10 mouse cellular contexts compared by ENCODE assay signal in genomic region chr11:72155186-72155980, GRCm38 (mm10). TPM values are rescaled to one million over a fixed set of nuclear protein-coding genes. Genes with fewer than 3 reads are reported as not detected.
DNase-seq lines count a peak whose midpoint lies in the region; ATAC-seq lines count a peak whose summit lies in the region.
"Had no signal": no experiment of that assay in that cellular context is flagged by ENCODE, and none has a peak within 500 bp of the region (broad histone marks: within the 10 kb centered on the region; RNA-seq: fewer than 3 reads in every experiment).

No protein-coding gene starts in this region.

- H3K4me1 ChIP-seq in embryonic facial prominence, embryonic 12.5 days: peaks cover 3% of the 10 kb centered on the region; the same call in 1 of the 2 replicates
- H3K4me1 ChIP-seq in embryonic facial prominence, embryonic 10.5 days: peaks cover 11% of the 10 kb centered on the region
- 0 out of 2 replicates have a peak, but pooled peaks cover 5% of the 10 kb centered on the region for H3K4me1 ChIP-seq in intestine, embryonic 16.5 days (ENCODE audit: control insufficient read depth, insufficient read depth, low read length)
- H3K4me1 ChIP-seq in neural tube, embryonic 13.5 days (replicated peaks): peaks cover 4% of the 10 kb centered on the region; the same call in 1 of the 2 replicates

- DNase-seq in embryonic facial prominence, embryonic 10.5 days (ENCODE audit: low spot score): no peak
- DNase-seq in adrenal gland, postnatal 36 days: peak; percentile 57 to 59
- no peak for DNase-seq in urinary bladder, postnatal 10 days (ENCODE audit: low spot score)
- no peak for DNase-seq in kidney, adult 9 months

- 81% methylated on average over 11 of the region's 11 CpGs for WGBS in embryonic facial prominence, embryonic 12.5 days
- 81% methylated on average over 11 of the region's 11 CpGs for WGBS in embryonic facial prominence, embryonic 10.5 days
- WGBS in intestine, embryonic 16.5 days: 63% methylated on average over 11 of the region's 11 CpGs
- WGBS in neural tube, embryonic 13.5 days: 72% methylated on average over 11 of the region's 11 CpGs

- 0 out of 2 replicates have a peak overlapping the region, but pooled peaks have one; percentile 36 for H3K27ac ChIP-seq in embryonic facial prominence, embryonic 12.5 days
- no peak overlapping the region for H3K27ac ChIP-seq in embryonic facial prominence, embryonic 10.5 days (replicated peaks)
- H3K27ac ChIP-seq in intestine, embryonic 16.5 days (ENCODE audit: low read length): peak overlapping the region; percentile 66
- H3K27ac ChIP-seq in neural tube, embryonic 13.5 days (replicated peaks): peak overlapping the region; percentile 25; the same call in 1 of the 2 replicates
- H3K27ac ChIP-seq: limb, embryonic 13.5 days had no signal

- ATAC-seq in embryonic facial prominence, embryonic 12.5 days (ENCODE audit: insufficient number of reproducible peaks, insufficient read depth, low FRiP score, low TSS enrichment): no peak
- ATAC-seq in intestine, embryonic 16.5 days: peak; percentile 68
- ATAC-seq in neural tube, embryonic 13.5 days (ENCODE audit: low read depth): no peak
- no peak for ATAC-seq in megakaryocyte progenitor cell, adult 5-6 weeks (replicated peaks; ENCODE audit: poor library complexity)

- H3K9me3 ChIP-seq in embryonic facial prominence, embryonic 12.5 days: no peaks in the 10 kb centered on the region
- no peaks in the 10 kb centered on the region for H3K9me3 ChIP-seq in embryonic facial prominence, embryonic 10.5 days
- H3K9me3 ChIP-seq in intestine, embryonic 16.5 days (ENCODE audit: control insufficient read depth, low read length): no peaks in the 10 kb centered on the region
- H3K9me3 ChIP-seq in neural tube, embryonic 13.5 days: no peaks in the 10 kb centered on the region
- H3K9me3 ChIP-seq: limb, embryonic 13.5 days had no signal

- H3K36me3 ChIP-seq in embryonic facial prominence, embryonic 12.5 days: peaks cover 66% of the 10 kb centered on the region
- H3K36me3 ChIP-seq in embryonic facial prominence, embryonic 10.5 days (replicated peaks): peaks cover 76% of the 10 kb centered on the region
- peaks cover 4% of the 10 kb centered on the region; the same call in 1 of the 2 replicates for H3K36me3 ChIP-seq in intestine, embryonic 16.5 days (ENCODE audit: control insufficient read depth, insufficient read depth, low read length)
- H3K36me3 ChIP-seq in neural tube, embryonic 13.5 days: peaks cover 65% of the 10 kb centered on the region

- no peak overlapping the region for H3K9ac ChIP-seq in embryonic facial prominence, embryonic 12.5 days
- no peak overlapping the region for H3K9ac ChIP-seq in intestine, embryonic 16.5 days (ENCODE audit: low read depth, low read length)
- H3K9ac ChIP-seq in neural tube, embryonic 13.5 days: no peak overlapping the region
- H3K9ac ChIP-seq: limb, embryonic 13.5 days had no signal

- no peak overlapping the region for H3K4me2 ChIP-seq in embryonic facial prominence, embryonic 12.5 days (replicated peaks)
- H3K4me2 ChIP-seq in intestine, embryonic 16.5 days (ENCODE audit: low read depth, low read length): no peak overlapping the region
- H3K4me2 ChIP-seq in neural tube, embryonic 13.5 days: no peak overlapping the region
- H3K4me2 ChIP-seq: limb, embryonic 13.5 days had no signal

- H3K27me3 ChIP-seq in embryonic facial prominence, embryonic 12.5 days: no peaks in the 10 kb centered on the region
- H3K27me3 ChIP-seq in embryonic facial prominence, embryonic 10.5 days (replicated peaks; ENCODE audit: low read depth, poor library complexity, severe bottlenecking): no peaks in the 10 kb centered on the region
- H3K27me3 ChIP-seq in intestine, embryonic 16.5 days (replicated peaks; ENCODE audit: control insufficient read depth, insufficient read depth, low read length): no peaks in the 10 kb centered on the region
- H3K27me3 ChIP-seq in neural tube, embryonic 13.5 days: no peaks in the 10 kb centered on the region
- H3K27me3 ChIP-seq: limb, embryonic 13.5 days had no signal

- H3K4me3 ChIP-seq in embryonic facial prominence, embryonic 12.5 days: no peak overlapping the region
- H3K4me3 ChIP-seq in embryonic facial prominence, embryonic 10.5 days: no peak overlapping the region
- no peak overlapping the region for H3K4me3 ChIP-seq in intestine, embryonic 16.5 days (ENCODE audit: low read length)
- H3K4me3 ChIP-seq in neural tube, embryonic 13.5 days: no peak overlapping the region
- H3K4me3 ChIP-seq: limb, embryonic 13.5 days had no signal

RNA-seq across cellular contexts. Expression of gene Pitpnm3, which starts 19.8 kb away (rescaled TPM):
- polyA plus RNA-seq in embryonic facial prominence, embryonic 12.5 days (2016; fragmentation: Nextera tagmentation; extraction: Ambion mirVana): 0.24 and 0.33 TPM in 2 replicates
- 0.23 and 0.24 TPM in 2 replicates for polyA plus RNA-seq in embryonic facial prominence, embryonic 10.5 days (2016; fragmentation: Nextera tagmentation; extraction: Ambion mirVana)
- 1 to 10 TPM; 1.8 to 3.0 TPM for total RNA-seq in adrenal gland, postnatal 36 days (2021)
- polyA plus RNA-seq in intestine, embryonic 16.5 days (2015; fragmentation: Nextera tagmentation; extraction: Ambion mirVana): 0.35 and 0.37 TPM in 2 replicates
- polyA plus RNA-seq in neural tube, embryonic 13.5 days (2015; fragmentation: Nextera tagmentation; extraction: Ambion mirVana): 1.8 and 2.1 TPM in 2 replicates
- total RNA-seq in megakaryocyte progenitor cell, adult 5-6 weeks (2015): not detected in 2 replicates
- not detected in 2 replicates for total RNA-seq in megakaryocyte progenitor cell, adult 5-6 weeks (2017)
- total RNA-seq: common myeloid progenitor, adult 5-6 weeks had no signal

RNA-seq across cellular contexts. Expression of gene Gm43951, which starts 51.3 kb away (rescaled TPM):
- 0.95 and 0.99 TPM in 2 replicates for polyA plus RNA-seq in embryonic facial prominence, embryonic 12.5 days (2016; fragmentation: Nextera tagmentation; extraction: Ambion mirVana)
- 0.72 and 0.83 TPM in 2 replicates for polyA plus RNA-seq in embryonic facial prominence, embryonic 10.5 days (2016; fragmentation: Nextera tagmentation; extraction: Ambion mirVana)
- total RNA-seq in adrenal gland, postnatal 36 days (2021): under 1 TPM; 0.46 to 0.60 TPM
- polyA plus RNA-seq in intestine, embryonic 16.5 days (2015; fragmentation: Nextera tagmentation; extraction: Ambion mirVana): 0.06 and 0.16 TPM in 2 replicates
- 0.75 and 0.79 TPM in 2 replicates for polyA plus RNA-seq in neural tube, embryonic 13.5 days (2015; fragmentation: Nextera tagmentation; extraction: Ambion mirVana)
- total RNA-seq in megakaryocyte progenitor cell, adult 5-6 weeks (2015): 0.10 TPM in 1 of 2 replicates, not detected in the other
- total RNA-seq in megakaryocyte progenitor cell, adult 5-6 weeks (2017): 0.37 and 1.3 TPM in 2 replicates

RNA-seq across cellular contexts. Expression of gene 4933427D14Rik, which starts 51.9 kb away (rescaled TPM):
- polyA plus RNA-seq in embryonic facial prominence, embryonic 12.5 days (2016; fragmentation: Nextera tagmentation; extraction: Ambion mirVana): 16.7 and 23.2 TPM in 2 replicates
- polyA plus RNA-seq in embryonic facial prominence, embryonic 10.5 days (2016; fragmentation: Nextera tagmentation; extraction: Ambion mirVana): 17.1 and 19.9 TPM in 2 replicates
- 1 to 10 TPM; 4.9 to 5.8 TPM for total RNA-seq in adrenal gland, postnatal 36 days (2021)
- 7.9 and 9.5 TPM in 2 replicates for polyA plus RNA-seq in intestine, embryonic 16.5 days (2015; fragmentation: Nextera tagmentation; extraction: Ambion mirVana)
- 17.8 and 19.9 TPM in 2 replicates for polyA plus RNA-seq in neural tube, embryonic 13.5 days (2015; fragmentation: Nextera tagmentation; extraction: Ambion mirVana)
- total RNA-seq in megakaryocyte progenitor cell, adult 5-6 weeks (2015): 7.8 and 11.6 TPM in 2 replicates
- 6.2 and 19.5 TPM in 2 replicates for total RNA-seq in megakaryocyte progenitor cell, adult 5-6 weeks (2017)

RNA-seq across cellular contexts. Expression of gene Txndc17, which starts 52.0 kb away (rescaled TPM):
- 194 and 202 TPM in 2 replicates for polyA plus RNA-seq in embryonic facial prominence, embryonic 12.5 days (2016; fragmentation: Nextera tagmentation; extraction: Ambion mirVana)
- 180 TPM in 2 replicates for polyA plus RNA-seq in embryonic facial prominence, embryonic 10.5 days (2016; fragmentation: Nextera tagmentation; extraction: Ambion mirVana)
- total RNA-seq in adrenal gland, postnatal 36 days (2021): 10 to 100 TPM; 71.8 to 74.2 TPM
- 423 and 443 TPM in 2 replicates for polyA plus RNA-seq in intestine, embryonic 16.5 days (2015; fragmentation: Nextera tagmentation; extraction: Ambion mirVana)
- polyA plus RNA-seq in neural tube, embryonic 13.5 days (2015; fragmentation: Nextera tagmentation; extraction: Ambion mirVana): 169 and 198 TPM in 2 replicates
- total RNA-seq in megakaryocyte progenitor cell, adult 5-6 weeks (2015): 123 and 130 TPM in 2 replicates
- total RNA-seq in megakaryocyte progenitor cell, adult 5-6 weeks (2017): 37.1 and 46.5 TPM in 2 replicates

Comparison
In these comparisons a context has a peak if more than half of its experiments do, and no peak if none do; other contexts are left out.
1. DNase-seq: peak in adrenal gland, postnatal 36 days (2 of 2); none in embryonic facial prominence, embryonic 10.5 days (single experiment), urinary bladder, postnatal 10 days (single experiment) and kidney, adult 9 months (single experiment).